Mouse (Mus musculus) CH12F3 (cell line): ENCODE data around the gene Adamts18.

Experiments
- in situ Hi-C: fragments of 300-500 bp; cut with MboI; formaldehyde crosslinking; loops from 2 replicates; pipeline ENCODE4 v1.14.3; 2020; ENCODE audit warnings: low sequenced_read_pairs

Adamts18 gene

GRCm38 (mm10) chr8:113848653-113849135 is at the start of gene Adamts18:
Gene Adamts18, minus strand, starts transcription at chr8:113848738.
- in situ Hi-C loops = no loop called here

GRCm38 (mm10) chr8:113896446-113896845 is 47.9 kb upstream of the Adamts18 start:
- in situ Hi-C loops = no loop called here

- in situ Hi-C loops = no loop called here
Observed at GRCm38 (mm10) chr8:113891376-113891775, 42.8 kb upstream of the Adamts18 start.

- in situ Hi-C loops = no loop called here
Observed at GRCm38 (mm10) chr8:113886509-113886908, 38.0 kb upstream of the Adamts18 start.

- in situ Hi-C loops = no loop called here
Observed at GRCm38 (mm10) chr8:113885101-113885500, 36.6 kb upstream of the Adamts18 start.

GRCm38 (mm10) chr8:113883994-113884393 is 35.5 kb upstream of the Adamts18 start:
- in situ Hi-C loops = no loop called here

- in situ Hi-C loops = no loop called here
Observed at GRCm38 (mm10) chr8:113882558-113882957, 34.0 kb upstream of the Adamts18 start.

GRCm38 (mm10) chr8:113878411-113879006 is 30.0 kb upstream of the Adamts18 start:
- in situ Hi-C loops = no loop called here

GRCm38 (mm10) chr8:113873446-113874120 is 25.0 kb upstream of the Adamts18 start:
- in situ Hi-C loops = no loop called here

- in situ Hi-C loops = no loop called here
Observed at GRCm38 (mm10) chr8:113872436-113872835, 23.9 kb upstream of the Adamts18 start.

- in situ Hi-C loops = no loop called here
Observed at GRCm38 (mm10) chr8:113866530-113866929, 18.0 kb upstream of the Adamts18 start.

GRCm38 (mm10) chr8:113865326-113866093 is 17.0 kb upstream of the Adamts18 start:
- in situ Hi-C loops = no loop called here

- in situ Hi-C loops = no loop called here
Observed at GRCm38 (mm10) chr8:113859890-113860683, 11.5 kb upstream of the Adamts18 start.

GRCm38 (mm10) chr8:113858801-113859200 is 10.3 kb upstream of the Adamts18 start:
- in situ Hi-C loops = no loop called here

- in situ Hi-C loops = no loop called here
Observed at GRCm38 (mm10) chr8:113854622-113855293, 6.2 kb upstream of the Adamts18 start.

GRCm38 (mm10) chr8:113853714-113854113 is 5.2 kb upstream of the Adamts18 start:
- in situ Hi-C loops = no loop called here

GRCm38 (mm10) chr8:113851655-113852054 is 3.1 kb upstream of the Adamts18 start:
- in situ Hi-C loops = no loop called here

- in situ Hi-C loops = no loop called here
Observed at GRCm38 (mm10) chr8:113848081-113848652, 371 bp downstream of the Adamts18 start.

- in situ Hi-C loops = no loop called here
Observed at GRCm38 (mm10) chr8:113847606-113848080, 895 bp downstream of the Adamts18 start.

- in situ Hi-C loops = no loop called here
Observed at GRCm38 (mm10) chr8:113846669-113847068, 1.9 kb downstream of the Adamts18 start.
